Mouse (Mus musculus) forebrain, embryonic 10.5 days (tissue): ENCODE results near the gene Spout1. TPM values are rescaled to one million over a fixed set of nuclear protein-coding genes. Genes with fewer than 3 reads are reported as not detected.
"Not testable (repeated sequence)": the region's sequence is repeated elsewhere in the genome, so short reads cannot be mapped to it uniquely, and the experiment has no call there.

ENCODE experiments used
- DNase-seq: peaks from one replicate; pipeline ENCODE4 v3.0.0-alpha.2; 2017; ENCODE audit warnings: low spot score; ENCODE audit errors: extremely low spot score
- H3K27ac ChIP-seq: fragments of 300-500 bp; sonication (generic); 2 replicates; pipeline ENCODE4 v1.5.1; 2016; ENCODE audit warnings: mild to moderate bottlenecking
- H3K27me3 ChIP-seq: fragments of 300-500 bp; sonication (generic); 2 replicates; pipeline ENCODE4 v1.6.1; 2016; ENCODE audit warnings: mild to moderate bottlenecking; ENCODE audit not compliant: poor library complexity, severe bottlenecking
- H3K36me3 ChIP-seq: fragments of 300-500 bp; sonication (generic); replicated peaks from 2 replicates; pipeline ENCODE4 v1.6.1; 2016; ENCODE audit warnings: mild to moderate bottlenecking, moderate library complexity
- H3K4me1 ChIP-seq: fragments of 300-500 bp; sonication (generic); 2 replicates; pipeline ENCODE4 v1.6.1; 2016
- H3K4me3 ChIP-seq: fragments of 300-500 bp; sonication (generic); 2 replicates; pipeline ENCODE4 v1.5.1; 2016; ENCODE audit warnings: mild to moderate bottlenecking, moderate library complexity
- H3K9me3 ChIP-seq: fragments of 300-500 bp; sonication (generic); 2 replicates; pipeline ENCODE4 v1.6.1; 2016; ENCODE audit warnings: mild to moderate bottlenecking, moderate library complexity
- WGBS: fragments of 180-500 bp; shearing (Covaris S2); methylation state at CpG from one replicate; pipeline ENCODE4 v1.1.7; 2016; 5-methylcytosine and 5-hydroxymethylcytosine counted together
- polyA plus RNA-seq: library from polyadenylated mRNA; unstranded; fragments of >200 nt; fragmentation: Nextera tagmentation; extraction: Ambion mirVana; gene quantifications from 2 replicates; pipeline ENCODE4 v1.2.1, GENCODE M21; 2016

The Spout1 gene
- polyA plus RNA-seq, 1 experiment from 2014 or later: 96.1 TPM

DNA sequence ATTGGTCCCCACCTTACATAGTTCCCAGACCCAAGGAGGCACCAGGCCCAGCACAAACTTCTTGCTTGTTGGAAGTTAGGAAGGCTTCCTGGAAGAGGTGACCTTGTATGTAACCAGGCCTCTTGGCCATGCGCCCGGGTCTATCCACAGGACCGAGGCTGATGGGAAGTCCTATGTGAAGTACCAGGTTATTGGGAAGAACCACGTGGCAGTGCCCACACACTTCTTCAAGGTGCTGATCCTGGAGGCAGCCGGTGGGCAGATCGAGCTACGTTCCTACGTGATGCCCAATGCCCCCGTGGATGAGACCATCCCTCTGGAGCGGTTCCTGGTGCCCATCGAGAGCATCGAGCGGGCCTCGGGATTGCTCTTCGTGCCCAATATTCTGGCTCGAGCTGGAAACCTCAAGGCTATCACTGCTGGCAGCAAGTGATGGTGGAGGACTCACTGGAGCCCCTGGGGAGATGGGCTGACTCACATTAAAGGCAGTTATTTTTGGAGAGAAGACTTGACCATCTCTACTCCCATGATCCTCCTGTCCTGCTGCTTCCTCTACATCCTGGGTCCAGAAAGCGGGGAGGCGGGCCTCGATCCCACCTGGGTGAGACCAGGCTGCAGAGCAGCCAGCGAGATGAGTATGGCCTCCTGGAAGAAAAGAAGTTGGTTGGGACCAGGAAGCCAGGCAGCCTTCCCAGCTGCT, 4.6 kb downstream of the Spout1 start:
- no peak overlapping the region for H3K27ac ChIP-seq
- DNase-seq: no peak
- peaks cover 37% of the 10 kb centered on the region for H3K4me1 ChIP-seq
- peaks cover 8% of the 10 kb centered on the region; the same call in 1 of the 2 replicates for H3K9me3 ChIP-seq
- 0 out of 2 replicates have a peak overlapping the region, but pooled peaks have one; percentile 3 for H3K4me3 ChIP-seq
- 96% methylated on average over 20 of the region's 20 CpGs for WGBS
- peaks cover 11% of the 10 kb centered on the region for H3K27me3 ChIP-seq
- peaks cover 55% of the 10 kb centered on the region for H3K36me3 ChIP-seq

DNA sequence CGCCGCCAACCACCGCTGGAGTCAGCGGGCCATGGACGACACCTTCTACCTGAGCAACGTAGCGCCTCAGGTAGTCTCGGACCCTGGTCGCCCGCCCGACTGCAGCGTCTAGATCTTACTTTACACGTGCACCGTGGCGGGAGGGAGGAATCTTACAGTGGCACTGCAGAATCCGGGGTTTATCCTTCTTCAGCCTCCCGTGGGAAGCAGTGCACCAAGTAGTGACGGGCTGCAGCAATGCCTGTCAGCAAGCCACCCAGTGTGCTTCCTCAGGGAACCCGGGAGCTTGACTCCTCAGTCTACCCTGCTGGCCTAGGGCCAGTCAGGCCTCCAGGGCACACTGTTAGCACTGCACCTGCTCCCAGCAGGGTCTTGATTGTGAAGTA, 6.3 kb downstream of the Spout1 start:
- Histone ChIP-seq H3K9me3 (peaks cover 16% of the 10 kb centered on the region; the same call in 1 of the 2 replicates), H3K4me1 (peaks cover 24% of the 10 kb centered on the region), H3K4me3 (peak overlapping the region; percentile 71), H3K27ac (peak overlapping the region; percentile 91), H3K27me3 (peaks cover 11% of the 10 kb centered on the region), H3K36me3 (peaks cover 50% of the 10 kb centered on the region)
- peak; percentile 26 for DNase-seq
- 4% methylated on average over 19 of the region's 19 CpGs for WGBS

DNA sequence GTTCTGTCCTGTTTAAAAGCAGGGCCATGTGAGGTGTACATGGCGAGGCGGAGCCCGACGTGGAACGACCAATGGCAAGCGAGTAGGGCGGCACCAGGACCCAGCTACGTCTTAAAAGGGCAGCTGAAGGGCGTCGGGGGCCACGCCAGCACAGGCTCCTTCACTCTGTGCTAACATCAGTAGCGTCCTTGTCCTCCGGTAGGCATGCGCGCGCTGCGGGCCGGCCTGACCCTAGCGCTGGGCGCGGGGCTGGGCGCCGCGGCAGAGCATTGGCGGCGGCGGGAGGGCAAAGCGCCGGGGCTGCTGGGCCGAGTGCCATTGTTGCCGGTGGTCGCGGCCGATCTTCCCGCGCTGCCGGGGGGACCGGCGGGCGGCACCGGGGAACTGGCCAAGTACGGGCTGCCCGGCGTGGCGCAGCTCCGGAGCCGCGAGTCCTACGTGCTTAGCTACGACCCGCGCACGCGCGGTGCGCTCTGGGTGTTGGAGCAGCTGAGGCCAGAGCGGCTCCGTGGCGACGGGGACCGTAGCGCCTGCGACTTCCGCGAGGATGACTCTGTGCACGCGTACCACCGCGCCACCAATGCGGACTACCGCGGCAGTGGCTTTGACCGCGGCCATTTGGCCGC, 6.8 kb downstream of the Spout1 start, which contains the start of gene Endog:
Gene Endog, plus strand, starts transcription at position 123 of the 626 bp plus-strand sequence.
- Histone ChIP-seq H3K9me3 (peaks cover 19% of the 10 kb centered on the region), H3K36me3 (peaks cover 45% of the 10 kb centered on the region), H3K4me3 (peak within 1 kb of the TSS; percentile 71), H3K27ac (peak within 1 kb of the TSS; percentile 91), H3K27me3 (peaks cover 11% of the 10 kb centered on the region), H3K4me1 (peaks cover 20% of the 10 kb centered on the region)
- WGBS: under 1% methylated on average over 71 of the region's 75 CpGs
- DNase-seq: peak; percentile 87

DNA sequence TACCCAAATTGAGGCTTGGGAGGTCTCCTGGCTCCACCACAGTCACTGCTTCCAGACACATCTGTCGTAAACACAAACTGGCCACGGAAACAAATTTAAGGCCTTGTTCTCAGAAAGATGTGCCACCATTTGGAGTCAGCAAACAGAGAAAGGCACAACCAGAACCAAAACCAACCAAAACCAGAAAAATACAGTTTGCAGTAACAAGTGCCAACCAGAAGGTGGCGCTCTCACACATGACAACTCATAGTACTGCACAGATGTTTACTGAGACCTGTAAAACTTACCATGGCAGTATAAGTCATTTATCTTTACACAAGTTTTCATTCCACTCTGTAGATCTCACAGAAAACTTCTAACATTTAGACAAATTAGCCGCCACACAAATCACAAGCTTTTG, 11.6 kb downstream of the Spout1 start:
- no peak overlapping the region for H3K27ac ChIP-seq
- H3K27me3 ChIP-seq: no peaks in the 10 kb centered on the region
- WGBS: 54% methylated on average over 4 of the region's 4 CpGs
- H3K9me3 ChIP-seq: peaks cover 24% of the 10 kb centered on the region
- DNase-seq: no peak
- peaks cover 9% of the 10 kb centered on the region for H3K4me1 ChIP-seq
- H3K36me3 ChIP-seq: no peaks in the 10 kb centered on the region
- no peak overlapping the region for H3K4me3 ChIP-seq

DNA sequence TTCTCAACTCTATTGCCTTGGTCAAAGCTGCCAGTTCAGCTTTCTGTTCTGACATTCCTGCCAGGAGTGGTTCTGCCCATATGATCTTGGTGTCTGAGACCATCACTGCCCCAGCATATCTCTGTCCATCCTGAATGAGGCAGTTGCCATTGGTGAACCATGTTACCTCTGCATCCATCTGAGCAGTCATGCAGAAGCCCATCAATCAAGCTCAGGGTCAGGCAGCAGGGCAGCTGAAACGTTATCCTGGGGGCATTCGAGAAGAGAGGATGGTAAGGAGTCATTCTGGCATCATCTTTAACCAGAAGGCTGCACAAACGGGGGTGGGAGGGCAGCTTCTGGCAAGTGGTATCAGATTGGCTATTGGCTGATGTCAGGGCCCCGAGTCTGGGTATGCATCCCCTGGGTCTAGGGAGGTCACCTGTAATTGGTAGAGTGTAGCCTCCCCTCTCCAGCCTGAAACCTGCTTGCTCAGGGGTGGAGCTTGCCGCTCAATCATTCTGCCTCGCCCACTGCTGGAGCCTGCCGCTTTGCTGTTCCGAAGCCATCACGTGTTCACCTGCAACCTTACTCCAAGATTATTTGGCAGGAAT, 13.8 kb downstream of the Spout1 start:
- H3K4me3 ChIP-seq: no peak overlapping the region
- 63% methylated on average over 9 of the region's 9 CpGs for WGBS

DNA sequence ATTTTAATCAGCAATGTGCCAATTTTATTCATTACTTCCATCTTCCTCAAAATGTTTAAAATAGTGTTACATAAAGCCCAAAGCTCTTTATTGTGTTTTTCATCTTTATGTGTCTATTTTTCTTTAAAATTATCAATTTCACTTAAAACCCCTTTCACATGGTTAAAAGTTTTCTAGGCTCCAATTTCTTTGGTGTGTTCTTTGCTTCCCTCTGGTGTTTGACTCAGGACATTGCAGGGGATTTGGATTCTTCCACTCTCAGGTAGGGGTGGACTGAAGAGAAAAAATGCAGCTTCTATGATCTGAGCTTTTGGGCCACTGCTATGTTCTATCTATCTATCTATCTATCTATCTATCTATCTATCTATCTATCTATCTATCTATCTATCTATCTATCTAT, 16.4 kb downstream of the Spout1 start:
- Histone ChIP-seq H3K4me3 (no peak overlapping the region), H3K4me1 (no peaks in the 10 kb centered on the region), H3K9me3 (peaks cover 15% of the 10 kb centered on the region), H3K27me3 (no peaks in the 10 kb centered on the region), H3K36me3 (no peaks in the 10 kb centered on the region), H3K27ac (no peak overlapping the region)
- no peak for DNase-seq

More for the DNA sequence above, 13.8 kb downstream of the Spout1 start:
- H3K27me3 ChIP-seq: no peaks in the 10 kb centered on the region
- H3K36me3 ChIP-seq: no peaks in the 10 kb centered on the region
- no peak overlapping the region for H3K27ac ChIP-seq
- no peaks in the 10 kb centered on the region for H3K4me1 ChIP-seq
- H3K9me3 ChIP-seq: peaks cover 24% of the 10 kb centered on the region
- DNase-seq: no peak

DNA sequence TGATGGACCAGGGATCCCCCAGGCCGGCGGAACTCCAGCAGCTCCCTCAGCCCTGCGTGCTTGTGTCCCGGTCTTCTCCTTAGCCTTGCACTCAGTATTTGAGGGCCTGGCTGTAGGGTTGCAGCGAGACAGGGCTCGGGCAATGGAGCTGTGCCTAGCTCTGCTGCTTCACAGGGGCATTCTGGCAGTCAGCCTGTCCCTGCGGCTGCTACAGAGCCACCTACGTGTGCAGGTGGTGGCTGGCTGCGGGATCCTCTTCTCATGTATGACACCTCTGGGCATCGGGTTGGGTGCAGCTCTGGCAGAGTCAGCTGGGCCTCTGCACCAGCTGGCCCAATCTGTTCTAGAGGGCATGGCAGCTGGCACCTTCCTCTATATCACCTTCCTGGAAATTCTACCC, 18.4 kb downstream of the Spout1 start:
- not testable (repeated sequence) for H3K27ac ChIP-seq, H3K4me3 ChIP-seq, H3K4me1 ChIP-seq, H3K27me3 ChIP-seq, H3K36me3 ChIP-seq, DNase-seq, H3K9me3 ChIP-seq
- WGBS: 92% methylated on average over 8 of the region's 10 CpGs

DNA sequence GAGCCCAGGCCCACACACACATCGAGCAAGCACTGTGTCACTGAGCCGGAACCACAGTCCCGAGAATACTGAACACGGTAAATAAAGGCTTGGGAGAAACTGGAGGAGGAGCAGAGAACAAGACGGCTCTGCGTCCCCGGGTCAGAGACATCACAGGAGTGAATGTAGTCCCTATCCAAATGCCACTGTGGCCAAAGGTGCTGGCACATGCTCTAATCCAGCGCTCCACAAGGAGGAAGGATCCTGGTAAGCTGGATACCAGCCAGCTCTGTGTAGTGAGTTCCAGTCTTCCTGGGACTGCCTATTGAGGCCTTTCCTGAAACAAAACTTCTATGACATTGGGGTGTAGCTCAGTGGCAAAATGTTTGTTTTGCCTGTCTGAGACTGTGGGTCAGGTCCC, 25.6 kb downstream of the Spout1 start:
- 88% methylated on average over 8 of the region's 8 CpGs for WGBS
- Histone ChIP-seq H3K27me3 (no peaks in the 10 kb centered on the region), H3K4me3 (no peak overlapping the region), H3K36me3 (peaks cover 46% of the 10 kb centered on the region), H3K9me3 (no peaks in the 10 kb centered on the region), H3K4me1 (peaks cover 9% of the 10 kb centered on the region; the same call in 1 of the 2 replicates), H3K27ac (no peak overlapping the region)
- DNase-seq: no peak

DNA sequence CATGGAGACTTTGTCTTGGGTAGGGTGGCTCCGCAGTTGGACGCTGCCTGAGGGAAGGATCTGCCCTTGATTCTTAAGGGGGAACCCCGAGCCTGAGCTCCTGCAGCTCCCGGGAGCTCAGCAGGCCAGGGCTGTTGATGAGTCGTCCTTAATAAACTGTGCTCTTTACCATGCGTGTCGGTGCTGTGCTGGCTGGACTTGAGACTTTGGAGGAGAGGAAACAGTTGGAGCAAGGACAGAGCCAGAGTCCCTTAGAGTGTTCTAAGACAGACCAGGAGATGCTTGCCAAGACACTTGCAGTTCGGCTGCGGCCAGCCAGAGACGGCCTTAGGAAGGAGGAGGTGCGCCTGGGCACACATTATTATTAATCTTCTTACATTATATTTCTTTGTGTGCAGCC, 26.4 kb downstream of the Spout1 start:
- Histone ChIP-seq H3K27ac (no peak overlapping the region), H3K36me3 (peaks cover 54% of the 10 kb centered on the region), H3K9me3 (no peaks in the 10 kb centered on the region), H3K27me3 (no peaks in the 10 kb centered on the region), H3K4me1 (peaks cover 9% of the 10 kb centered on the region; the same call in 1 of the 2 replicates), H3K4me3 (no peak overlapping the region)
- 91% methylated on average over 11 of the region's 11 CpGs for WGBS
- DNase-seq: no peak

DNA sequence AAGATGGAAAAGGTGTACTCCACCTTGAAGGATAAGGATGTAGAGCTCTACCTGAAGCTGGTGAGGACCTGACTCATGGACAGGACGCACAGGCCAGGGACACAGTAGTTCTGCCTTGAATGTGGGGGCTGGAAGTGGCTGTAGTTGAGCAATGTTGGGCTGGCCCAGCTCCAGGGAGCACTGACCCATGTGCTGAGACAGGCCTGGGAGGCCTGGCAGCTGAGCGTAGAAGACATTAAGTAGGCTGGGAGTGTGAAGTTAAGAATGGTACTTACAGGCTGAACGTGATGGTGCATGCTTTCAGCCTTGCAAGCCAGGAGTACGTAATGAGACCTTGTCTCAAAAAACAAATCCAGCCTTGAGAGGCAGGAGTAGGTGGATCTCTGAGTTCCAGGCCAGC, 30.8 kb downstream of the Spout1 start:
- Histone ChIP-seq H3K4me1 (peaks cover 9% of the 10 kb centered on the region; the same call in 1 of the 2 replicates), H3K27me3 (no peaks in the 10 kb centered on the region), H3K4me3 (no peak overlapping the region), H3K9me3 (no peaks in the 10 kb centered on the region), H3K36me3 (peaks cover 97% of the 10 kb centered on the region), H3K27ac (no peak overlapping the region)
- 96% methylated on average over 4 of the region's 4 CpGs for WGBS
- no peak for DNase-seq

DNA sequence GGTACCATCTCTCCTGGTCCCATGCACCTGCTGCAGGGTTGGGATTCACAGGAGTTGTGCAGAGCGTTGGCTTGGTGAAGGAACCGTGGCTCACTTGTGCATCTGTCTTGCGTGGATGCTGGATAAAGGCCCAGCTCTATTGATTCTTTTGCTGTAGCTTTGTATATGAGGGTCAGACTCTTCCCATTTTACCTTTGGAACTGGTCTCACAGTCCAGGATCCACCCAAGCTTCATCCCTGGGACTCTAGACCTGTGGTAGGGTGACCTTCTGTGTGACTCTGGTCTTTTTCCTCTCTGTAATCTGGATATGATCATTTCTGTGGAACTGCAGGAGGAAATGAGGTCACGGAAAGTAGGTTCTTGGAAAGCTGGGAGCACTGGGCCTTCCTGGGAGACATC, 33.8 kb downstream of the Spout1 start:
- Histone ChIP-seq H3K27me3 (no peaks in the 10 kb centered on the region), H3K27ac (no peak overlapping the region), H3K36me3 (peaks cover 98% of the 10 kb centered on the region), H3K4me1 (no peaks in the 10 kb centered on the region), H3K9me3 (no peaks in the 10 kb centered on the region), H3K4me3 (no peak overlapping the region)
- 97% methylated on average over 4 of the region's 4 CpGs for WGBS
- DNase-seq: no peak

DNA sequence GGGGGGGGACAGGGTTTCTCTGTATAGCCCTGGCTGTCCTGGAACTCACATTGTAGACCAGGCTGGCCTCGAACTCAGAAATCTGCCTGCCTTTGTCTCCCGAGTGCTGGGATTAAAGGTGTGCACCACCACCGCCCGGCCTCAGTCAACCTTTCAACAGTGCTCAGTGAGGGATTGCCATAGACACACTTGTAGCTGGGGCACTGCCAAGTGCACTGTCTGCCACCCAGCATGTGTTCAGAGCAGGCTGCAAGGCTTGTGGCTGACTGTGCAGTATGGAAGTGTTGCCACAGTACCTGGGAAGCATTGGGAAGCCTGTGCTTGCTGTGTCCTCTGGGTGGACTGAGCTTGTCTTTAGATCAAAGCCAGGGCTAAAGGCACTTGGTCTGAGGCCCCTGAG, 38.2 kb downstream of the Spout1 start:
- not testable (repeated sequence) for H3K27ac ChIP-seq, H3K27me3 ChIP-seq, H3K9me3 ChIP-seq, H3K4me3 ChIP-seq, DNase-seq, H3K4me1 ChIP-seq
- H3K36me3 ChIP-seq: peaks cover 91% of the 10 kb centered on the region
- WGBS: 91% methylated on average over 4 of the region's 4 CpGs

DNA sequence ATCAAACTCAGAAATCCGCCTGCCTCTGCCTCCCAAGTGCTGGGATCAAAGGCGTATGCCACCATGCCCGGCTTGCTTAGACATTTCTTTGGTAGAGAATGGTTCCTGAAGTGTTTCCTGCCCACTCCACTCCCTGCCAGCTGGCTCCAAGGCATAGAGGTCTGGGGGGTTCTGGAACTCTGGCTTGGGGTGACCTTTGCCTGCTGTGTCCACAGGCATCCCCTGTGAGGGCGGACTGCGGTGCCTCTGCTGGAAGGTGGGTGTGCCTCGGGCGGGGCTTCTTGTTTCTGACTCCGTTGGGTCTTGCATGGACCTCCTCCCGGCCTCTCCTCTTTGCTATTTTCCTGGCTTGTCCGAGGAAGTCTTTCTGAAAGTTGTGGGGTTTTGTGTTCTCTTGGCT, 41.8 kb downstream of the Spout1 start:
- Histone ChIP-seq H3K36me3 (peaks cover 56% of the 10 kb centered on the region), H3K27me3 (no peaks in the 10 kb centered on the region), H3K27ac (no peak overlapping the region), H3K9me3 (no peaks in the 10 kb centered on the region), H3K4me1 (peaks cover 26% of the 10 kb centered on the region), H3K4me3 (no peak overlapping the region)
- no peak for DNase-seq
- WGBS: 88% methylated on average over 10 of the region's 10 CpGs
